Mouse (Mus musculus): ENCODE measurements around the gene Srd5a2.
A peak's percentile ranks its signal among the peaks of the same experiment; 100 is the strongest.
"Not testable (repeated sequence)": the region's sequence is repeated elsewhere in the genome, so short reads cannot be mapped to it uniquely, and the experiment has no call there.

Gene Srd5a2

DNA sequence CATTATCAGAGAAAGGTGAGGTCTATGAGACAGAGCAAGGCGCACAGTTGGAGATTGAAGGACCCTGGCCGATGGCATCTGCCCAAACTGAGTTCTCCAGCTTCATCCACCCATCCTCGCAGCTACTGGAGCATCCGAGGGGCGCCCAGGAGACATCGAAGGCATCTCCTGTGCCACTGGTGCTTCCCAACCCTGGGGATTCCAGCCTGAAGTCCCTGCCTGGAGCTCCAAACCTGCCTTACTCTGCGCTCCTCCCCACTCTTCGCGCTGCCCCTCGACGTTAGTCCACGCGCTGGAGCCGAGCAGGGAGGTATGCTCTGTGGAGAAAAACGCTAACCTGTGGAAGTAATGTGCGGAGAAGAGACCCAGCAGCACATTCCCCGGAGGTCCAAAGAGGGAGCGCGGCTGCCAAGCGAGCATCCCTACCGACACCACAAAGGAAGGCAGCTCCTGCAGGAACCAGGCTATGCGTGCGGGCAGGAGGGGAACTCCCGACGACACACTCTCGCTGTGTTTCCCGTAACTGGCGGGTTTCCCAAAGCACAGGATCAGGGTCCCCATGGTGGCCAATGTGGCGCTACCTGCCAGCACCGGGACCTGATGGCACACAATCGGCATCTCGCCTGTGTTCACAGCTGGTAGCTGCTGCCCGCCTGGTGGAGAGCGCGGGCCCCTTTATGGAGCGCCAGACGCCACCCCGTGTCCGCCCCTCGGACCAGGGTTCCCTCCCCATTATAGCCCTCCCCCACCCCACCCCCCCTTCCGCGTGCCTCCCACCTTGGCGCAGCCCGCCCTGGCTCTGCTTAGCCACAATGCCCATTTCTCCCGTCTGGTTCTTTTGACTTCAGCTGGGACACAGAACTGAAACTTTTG, at the start of gene Srd5a2:
Gene Srd5a2, minus strand, starts transcription at position 707 of the 873 bp plus-strand sequence.
- no peak for DNase-seq (ENCODE audit: low spot score)

DNA sequence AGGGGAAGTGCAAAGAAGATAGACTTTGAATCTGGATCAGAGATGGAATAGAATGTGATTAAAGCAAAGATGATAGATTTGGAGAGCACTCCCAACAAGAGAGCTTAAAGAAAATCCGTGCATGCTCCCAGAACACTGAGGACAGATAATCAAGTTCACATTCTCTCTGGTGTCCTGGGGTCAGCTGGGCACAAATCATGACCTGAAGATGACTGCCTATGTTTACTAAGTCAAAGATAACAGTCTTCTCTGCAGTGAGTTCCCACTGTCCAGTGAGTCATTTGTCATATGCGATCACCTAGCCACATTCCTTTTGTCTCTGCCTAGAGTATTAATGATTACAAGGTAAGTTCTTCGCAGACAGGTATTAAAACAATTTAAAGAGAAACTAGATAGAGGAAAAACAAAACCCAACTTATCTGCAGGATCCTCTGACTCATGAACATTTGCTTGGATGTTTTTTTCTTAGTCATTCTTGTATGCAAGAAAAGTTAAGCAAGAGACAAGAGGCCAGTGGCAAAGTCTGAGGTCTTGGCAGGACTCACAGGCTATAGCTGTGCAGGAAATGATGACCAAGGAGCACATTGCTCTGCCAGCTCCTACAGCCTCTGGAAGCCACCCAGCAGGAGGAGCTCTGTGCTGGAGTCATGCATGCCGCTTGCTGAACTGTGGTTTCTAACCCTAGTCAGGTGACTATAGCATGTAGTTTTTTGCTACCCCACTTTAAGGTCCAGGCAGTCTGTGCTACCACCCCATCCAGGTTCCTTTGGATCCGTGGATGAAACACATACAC, 41.4 kb upstream of the Srd5a2 start:
- DNase-seq (ENCODE audit: low spot score), result peak; percentile 16

DNA sequence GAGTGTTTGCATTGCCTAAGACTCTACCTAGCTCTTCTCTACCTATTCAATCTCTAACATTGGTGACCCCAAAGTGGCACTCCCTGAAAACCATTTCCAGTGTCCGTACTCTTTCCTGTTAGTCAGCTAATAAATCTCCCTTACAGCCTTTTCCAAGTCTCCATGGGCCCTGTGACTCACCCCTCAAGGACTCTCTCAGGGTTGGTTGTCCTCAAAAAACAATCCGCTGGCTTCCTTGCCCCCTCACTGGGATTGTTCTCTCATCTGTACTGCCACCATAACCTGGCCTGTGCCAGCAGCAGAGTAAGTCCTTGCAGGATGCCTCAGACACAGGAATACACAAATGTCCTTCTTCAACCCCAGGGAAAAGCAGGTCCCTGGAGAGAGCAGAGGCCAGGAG, 40.3 kb upstream of the Srd5a2 start:
- no peak for DNase-seq (ENCODE audit: low spot score)

DNA sequence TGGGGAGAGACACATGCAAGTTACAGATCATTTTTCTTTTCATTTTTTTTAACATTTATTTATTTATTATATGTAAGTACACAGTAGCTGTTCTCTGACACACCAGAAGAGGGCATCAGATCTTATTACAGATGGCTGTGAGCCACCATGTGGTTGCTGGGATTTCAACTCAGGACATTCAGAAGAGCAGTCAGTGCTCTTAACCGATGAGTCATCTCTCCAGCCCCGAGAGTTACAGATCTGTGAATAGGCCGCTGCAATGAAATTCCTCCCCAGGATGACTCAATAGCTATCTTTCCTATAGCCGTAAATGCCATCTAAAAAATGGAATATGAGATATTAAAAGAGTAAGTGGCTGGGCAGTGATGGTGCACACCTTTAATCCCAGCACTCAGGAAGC, 35.7 kb upstream of the Srd5a2 start:
- no peak for DNase-seq (ENCODE audit: low spot score)

DNA sequence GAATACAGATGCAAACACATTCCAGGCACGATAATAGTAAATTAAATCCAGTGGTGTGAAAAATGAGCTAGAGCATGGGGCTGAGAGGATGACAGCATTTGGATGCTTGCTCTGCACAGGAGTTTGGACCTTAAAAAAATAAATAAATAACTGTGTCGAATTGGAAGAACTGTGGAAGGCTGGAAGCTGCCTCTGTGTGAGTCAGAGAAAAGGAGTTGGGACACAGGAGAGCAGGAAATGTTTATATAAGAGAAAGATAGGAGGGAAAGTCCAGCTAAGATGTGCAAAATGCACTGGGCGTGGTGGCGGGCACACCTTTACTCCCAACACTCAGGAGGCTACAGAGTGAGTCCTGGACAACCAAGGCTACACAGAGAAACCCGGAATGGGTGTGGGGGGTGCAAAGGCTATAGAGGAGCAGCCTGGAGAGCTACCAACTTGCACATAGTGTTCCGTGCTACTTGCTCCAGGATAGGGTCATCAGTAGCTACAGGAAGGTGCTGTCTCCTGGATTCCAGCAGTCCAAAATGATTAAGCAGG, 32.4 kb upstream of the Srd5a2 start:
- no peak for DNase-seq (ENCODE audit: low spot score)

- DNase-seq (ENCODE audit: low spot score), result no peak
These were observed 31.2 kb upstream of the Srd5a2 start for GRCm38 (mm10) chr17:74078776-74079495.

DNA sequence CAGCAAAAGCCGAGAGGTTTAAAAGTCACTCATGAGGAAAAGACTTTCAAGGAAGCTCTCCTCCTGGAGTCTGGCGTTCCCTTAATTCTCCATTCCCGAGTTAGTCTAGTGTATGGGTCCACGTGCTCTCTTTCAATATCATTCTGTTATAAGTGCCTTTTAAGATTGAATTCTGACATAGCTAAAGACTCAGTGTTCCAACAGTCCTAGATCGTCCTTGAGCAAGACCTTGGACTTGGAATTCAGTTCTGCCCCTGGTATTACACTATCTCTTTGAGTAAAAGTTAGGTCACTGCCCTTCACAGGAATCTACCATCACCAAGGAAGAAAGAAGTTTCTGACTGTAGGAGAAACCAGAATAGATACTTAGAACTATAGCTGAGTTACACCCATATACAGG, 25.4 kb upstream of the Srd5a2 start:
- not testable (repeated sequence) for DNase-seq (ENCODE audit: low spot score)

DNA sequence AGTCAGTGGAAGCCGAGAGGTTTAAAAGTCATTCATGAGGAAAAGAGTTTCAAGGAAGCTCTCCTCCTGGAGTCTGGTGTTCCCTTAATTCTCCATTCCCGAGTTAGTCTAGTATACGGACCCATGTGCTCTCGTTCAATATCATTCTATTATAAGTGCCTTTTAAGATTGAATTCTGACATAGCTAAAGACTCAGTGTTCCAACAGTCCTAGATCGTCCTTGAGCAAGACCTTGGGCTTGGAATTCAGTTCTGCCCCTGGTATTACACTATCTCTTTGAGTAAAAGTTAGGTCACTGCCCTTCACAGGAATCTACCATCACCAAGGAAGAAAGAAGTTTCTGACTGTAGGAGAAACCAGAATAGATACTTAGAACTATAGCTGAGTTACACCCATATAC, 15.0 kb upstream of the Srd5a2 start:
- not testable (repeated sequence) for DNase-seq (ENCODE audit: low spot score)

DNA sequence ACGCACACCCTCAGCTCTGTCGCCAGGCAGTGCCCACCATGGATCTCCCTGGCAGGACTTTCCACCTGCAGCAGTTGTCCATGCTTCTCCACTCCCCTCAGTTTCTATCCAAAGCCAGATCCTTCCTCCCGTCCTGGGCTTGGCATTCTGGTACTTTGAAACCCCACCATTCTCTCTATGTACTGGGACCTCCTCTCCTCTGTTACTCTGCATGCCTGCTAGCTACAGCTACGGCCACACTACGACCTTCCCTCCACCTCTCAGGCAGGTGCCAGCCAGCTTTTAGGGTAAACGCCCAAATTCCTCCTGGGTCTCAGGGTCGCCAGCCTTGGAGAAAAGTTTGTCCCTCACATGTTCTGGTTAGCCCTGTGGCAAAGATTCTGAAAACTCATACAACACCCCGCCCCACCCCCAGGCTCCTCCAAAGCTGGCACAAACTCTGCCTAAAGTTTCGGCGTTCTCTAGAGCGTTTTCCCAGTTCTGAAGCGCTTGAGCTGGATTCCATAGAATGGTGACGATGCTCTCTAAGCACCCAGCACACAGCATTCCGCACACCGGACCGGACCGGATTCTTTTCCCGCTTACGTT, 607 bp upstream of the Srd5a2 start:
- no peak for DNase-seq (ENCODE audit: low spot score)

DNA sequence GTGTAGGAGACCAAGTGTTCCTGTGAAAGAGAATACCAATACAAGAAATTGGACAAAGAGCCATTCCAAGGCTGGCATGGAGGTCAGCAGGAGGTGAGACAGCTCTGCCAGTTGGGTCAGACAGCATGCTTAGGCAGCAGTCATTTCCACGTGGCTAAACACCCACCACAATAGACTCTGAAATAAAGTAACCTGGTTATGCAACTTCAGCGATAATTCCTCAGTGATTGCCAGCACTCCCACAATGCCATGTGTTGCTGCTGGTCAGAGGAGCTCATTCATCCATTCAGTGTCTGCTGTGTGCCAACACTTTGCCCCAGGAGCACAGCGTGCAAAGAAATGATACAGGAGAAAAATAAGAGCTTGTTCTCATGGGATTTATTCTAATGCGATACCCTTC, 4.0 kb downstream of the Srd5a2 start:
- no peak for DNase-seq (ENCODE audit: low spot score)

- DNase-seq (ENCODE audit: low spot score), result peak; percentile 84
These were observed 27.1 kb downstream of the Srd5a2 start for GRCm38 (mm10) chr17:74020526-74021203.

DNA sequence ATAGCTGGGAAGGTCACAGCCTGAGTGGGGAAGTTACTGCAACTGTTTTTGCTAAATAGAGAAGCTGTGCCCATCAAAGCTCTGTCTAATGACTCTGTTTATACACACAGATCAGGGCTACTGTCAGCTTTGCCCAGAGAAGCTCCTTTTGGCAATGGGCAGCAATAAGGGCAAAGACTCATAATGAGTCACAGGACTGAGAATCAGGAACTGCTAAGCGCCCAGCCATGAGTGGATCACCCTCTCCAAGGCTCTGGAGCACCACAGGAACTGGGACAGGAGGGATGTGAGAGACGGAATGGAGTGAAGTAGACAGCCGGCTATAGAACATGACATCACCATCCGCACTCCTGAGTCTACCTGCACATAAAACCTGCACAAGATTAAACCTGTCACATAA, 29.4 kb downstream of the Srd5a2 start:
- DNase-seq (ENCODE audit: low spot score), result no peak

DNA sequence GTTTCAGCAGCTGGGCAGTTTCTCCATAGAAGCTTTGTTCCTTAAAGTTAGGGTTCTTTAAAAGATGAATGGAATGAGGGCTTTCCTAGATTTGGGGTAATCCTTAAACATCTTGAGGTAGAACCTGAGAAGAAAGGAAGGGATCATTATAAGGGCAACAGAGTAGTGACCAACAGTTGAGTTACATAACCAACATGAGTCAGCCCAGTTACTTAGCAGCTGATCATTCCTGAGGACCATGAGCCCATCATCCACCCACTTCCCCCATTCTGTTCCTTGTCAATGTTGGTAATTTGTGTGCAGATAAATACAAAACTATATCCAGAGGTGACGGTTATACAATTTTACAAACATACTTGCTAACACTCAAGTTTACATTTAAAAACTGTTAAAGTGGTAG, 30.1 kb downstream of the Srd5a2 start:
- no peak for DNase-seq (ENCODE audit: low spot score)

GRCm38 (mm10) chr17:74015128-74015527, 32.6 kb downstream of the Srd5a2 start:
- DNase-seq (ENCODE audit: low spot score), result no peak

- no peak for DNase-seq (ENCODE audit: low spot score)
These were observed 39.0 kb downstream of the Srd5a2 start for GRCm38 (mm10) chr17:74008680-74009079.

DNA sequence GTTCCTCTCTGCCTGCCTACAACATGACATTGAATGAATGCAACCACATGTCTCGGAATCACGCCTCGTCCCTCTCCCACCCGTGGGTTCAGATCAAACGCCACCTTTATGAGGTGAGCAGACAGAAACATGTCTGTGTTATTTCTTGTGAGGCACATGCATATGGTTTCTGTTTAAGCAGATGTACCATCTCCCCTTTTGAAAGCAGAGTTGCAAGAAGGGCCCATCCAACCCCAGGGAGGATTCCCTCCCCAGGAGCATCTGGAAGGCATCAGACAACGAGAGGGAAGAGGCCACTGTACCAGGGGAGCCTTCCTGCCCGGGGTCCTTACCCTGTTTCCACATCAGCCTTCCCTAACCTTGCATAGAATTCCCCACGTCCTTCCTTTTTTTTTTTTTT, 40.7 kb downstream of the Srd5a2 start:
- no peak for DNase-seq (ENCODE audit: low spot score)

DNA sequence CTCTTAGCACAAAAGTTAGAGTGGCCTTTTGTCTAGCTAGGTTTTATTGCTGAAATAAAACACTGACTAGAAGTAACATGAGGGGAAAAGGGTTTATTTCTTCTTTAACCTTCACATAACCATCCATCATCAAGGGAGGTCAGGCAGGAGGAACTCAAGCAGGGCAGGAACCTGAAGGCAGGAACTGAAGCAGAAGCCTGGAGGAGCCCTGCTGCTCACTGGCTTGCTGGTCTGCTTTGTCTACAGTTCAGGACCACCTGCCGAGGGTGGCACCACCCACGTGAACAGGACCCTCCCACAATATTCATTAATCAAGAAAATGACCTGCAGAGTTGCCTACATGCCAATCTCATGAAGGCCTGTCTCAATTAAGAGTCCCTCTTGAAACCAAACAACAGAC, 45.3 kb downstream of the Srd5a2 start:
- no peak for DNase-seq (ENCODE audit: low spot score)

- DNase-seq (ENCODE audit: low spot score), result no peak
These were observed 51.6 kb downstream of the Srd5a2 start for GRCm38 (mm10) chr17:73995907-73996645.

- DNase-seq (ENCODE audit: low spot score), result no peak
These were observed 56.5 kb downstream of the Srd5a2 start for GRCm38 (mm10) chr17:73991264-73991663.

DNA sequence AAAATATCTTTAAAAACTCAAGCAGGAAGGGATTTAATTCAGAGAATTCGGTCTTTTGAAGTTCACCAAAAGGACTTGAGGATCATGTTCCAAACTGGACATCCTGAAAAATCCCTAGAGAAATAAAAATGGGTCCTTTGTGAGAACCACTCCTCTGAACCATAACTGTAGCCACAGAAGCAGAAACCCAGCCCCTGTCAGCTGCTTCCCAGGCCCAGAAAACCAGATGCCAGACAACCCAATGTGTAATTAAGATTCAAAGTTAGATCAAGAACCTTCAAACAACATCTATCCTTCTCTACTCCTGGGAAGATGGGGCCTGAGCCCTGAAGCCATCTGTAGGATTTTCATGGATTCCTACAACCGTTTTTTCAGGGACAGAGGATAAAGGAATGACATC, 61.1 kb downstream of the Srd5a2 start:
- DNase-seq (ENCODE audit: low spot score), result no peak

DNA sequence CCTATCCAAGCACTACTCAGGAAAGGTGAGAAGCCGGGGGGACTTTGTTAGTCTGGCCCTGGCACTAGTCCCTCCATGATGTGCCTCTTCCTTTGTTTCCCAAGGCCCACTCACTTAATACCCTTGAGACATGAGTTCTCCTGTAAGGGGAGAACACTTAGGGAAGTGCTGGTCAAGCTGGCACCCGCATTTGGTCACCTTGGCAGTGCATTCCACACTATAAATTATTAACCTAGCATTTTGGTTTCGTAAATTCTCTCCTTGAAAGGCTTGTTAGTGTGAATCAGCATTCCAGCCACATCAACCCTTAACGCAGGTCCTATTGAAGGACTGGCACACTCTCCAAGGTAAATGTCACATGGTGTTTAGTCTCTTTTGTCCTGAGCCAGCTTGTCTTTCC, 61.8 kb downstream of the Srd5a2 start:
- no peak for DNase-seq (ENCODE audit: low spot score)

Measured in ovary, postnatal 14 days (tissue).